Mouse (Mus musculus) C2C12 (cell line): ENCODE measurements around the gene Pde4dip.

Experiments used
- CEBPB ChIP-seq: IDR thresholded peaks from one replicate; pipeline ENCODE4 v1.6.1; 2011; ENCODE audit warnings: low read depth, mild to moderate bottlenecking, control low read depth, moderate library complexity
- CTCF ChIP-seq: IDR thresholded peaks from one replicate; pipeline ENCODE4 v1.5.1; 2011; ENCODE audit not compliant: control insufficient read depth, insufficient read depth, insufficient read length
- MAX ChIP-seq: IDR thresholded peaks from one replicate; pipeline ENCODE4 v1.6.1; 2011; ENCODE audit warnings: mild to moderate bottlenecking, control low read depth
- MYOG ChIP-seq: IDR thresholded peaks from one replicate; pipeline ENCODE4 v1.6.1; 2011; ENCODE audit not compliant: control insufficient read depth, insufficient read length; ENCODE audit errors: extremely low read depth

GRCm38 (mm10) chr3:97874777-97875176 is 13.7 kb downstream of the Pde4dip start:
- no peak for TF ChIP-seq CTCF
- no peak for TF ChIP-seq MAX
- TF ChIP-seq MYOG = no peak
- TF ChIP-seq CEBPB = no peak
